Mouse (Mus musculus) A20 (cell line): Measurements from ENCODE around the gene Cdk8.
A peak's percentile ranks its signal among the peaks of the same experiment; 100 is the strongest.

Experiments used
- DNase-seq: peaks from one replicate; pipeline ENCODE4 v3.0.0-alpha.2; 2011; ENCODE audit warnings: low read depth, low spot score

The Cdk8 gene

GRCm38 (mm10) chr5:146280012-146280411, 49.0 kb downstream of the Cdk8 start:
- no peak for DNase-seq

- no peak for DNase-seq
These were observed 50.3 kb downstream of the Cdk8 start for GRCm38 (mm10) chr5:146281241-146281818.

- DNase-seq = no peak
These were observed 51.0 kb downstream of the Cdk8 start for GRCm38 (mm10) chr5:146281884-146282579.

GRCm38 (mm10) chr5:146283899-146284298, 52.9 kb downstream of the Cdk8 start:
- no peak for DNase-seq

GRCm38 (mm10) chr5:146287416-146287815, 56.4 kb downstream of the Cdk8 start:
- no peak for DNase-seq

- DNase-seq = no peak
These were observed 57.0 kb downstream of the Cdk8 start for GRCm38 (mm10) chr5:146288048-146288501.

- DNase-seq = no peak
These were observed 58.9 kb downstream of the Cdk8 start for GRCm38 (mm10) chr5:146289921-146290320.

GRCm38 (mm10) chr5:146290446-146290845, 59.4 kb downstream of the Cdk8 start:
- DNase-seq = no peak

GRCm38 (mm10) chr5:146291560-146291959, 60.5 kb downstream of the Cdk8 start:
- no peak for DNase-seq

GRCm38 (mm10) chr5:146292896-146293680, 62.1 kb downstream of the Cdk8 start:
- no peak for DNase-seq

GRCm38 (mm10) chr5:146293919-146294700, 63.1 kb downstream of the Cdk8 start:
- DNase-seq = no peak

GRCm38 (mm10) chr5:146294834-146295233, 63.8 kb downstream of the Cdk8 start:
- DNase-seq = no peak

- DNase-seq = peak; percentile 65
These were observed 67.9 kb downstream of the Cdk8 start for GRCm38 (mm10) chr5:146298807-146299519.

GRCm38 (mm10) chr5:146299520-146299870, 68.5 kb downstream of the Cdk8 start:
- DNase-seq = peak; percentile 88

GRCm38 (mm10) chr5:146303470-146303869, 72.4 kb downstream of the Cdk8 start:
- DNase-seq = peak; percentile 68

- no peak for DNase-seq
These were observed 76.2 kb downstream of the Cdk8 start for GRCm38 (mm10) chr5:146307046-146307743.

- DNase-seq = no peak
These were observed 76.7 kb downstream of the Cdk8 start for GRCm38 (mm10) chr5:146307744-146308096.

- no peak for DNase-seq
These were observed 83.5 kb downstream of the Cdk8 start for GRCm38 (mm10) chr5:146314538-146314937.

- DNase-seq = no peak
These were observed 84.4 kb downstream of the Cdk8 start for GRCm38 (mm10) chr5:146315268-146315921.

- DNase-seq = no peak
These were observed 85.3 kb downstream of the Cdk8 start for GRCm38 (mm10) chr5:146316316-146316715.
